Mouse (Mus musculus) embryonic facial prominence, embryonic 12.5 days (tissue): Measurements from ENCODE around the gene Dcp1a. TPM values are rescaled to one million over a fixed set of nuclear protein-coding genes. Genes with fewer than 3 reads are reported as not detected.
"Not testable (repeated sequence)": the region's sequence is repeated elsewhere in the genome, so short reads cannot be mapped to it uniquely, and the experiment has no call there.

Experiments
- ATAC-seq: fragments of 200-750 bp; cut with Nextera tagmentation; 2 replicates; pipeline ENCODE4 v1.8.0; 2017; ENCODE audit not compliant: insufficient number of reproducible peaks, insufficient read depth, low FRiP score, low TSS enrichment
- H3K27ac ChIP-seq: fragments of 300-500 bp; sonication (generic); 2 replicates; pipeline ENCODE4 v1.5.1; 2016; ENCODE audit warnings: mild to moderate bottlenecking
- H3K27me3 ChIP-seq: fragments of 300-500 bp; sonication (generic); 2 replicates; pipeline ENCODE4 v1.6.1; 2016; ENCODE audit warnings: mild to moderate bottlenecking, moderate library complexity
- H3K36me3 ChIP-seq: fragments of 300-500 bp; sonication (generic); 2 replicates; pipeline ENCODE4 v1.6.1; 2016; ENCODE audit warnings: mild to moderate bottlenecking
- H3K4me1 ChIP-seq: fragments of 300-500 bp; sonication (generic); 2 replicates; pipeline ENCODE4 v1.6.1; 2016
- H3K4me2 ChIP-seq: fragments of 300-500 bp; sonication (generic); replicated peaks from 2 replicates; pipeline ENCODE4 v1.6.1; 2016; ENCODE audit warnings: mild to moderate bottlenecking, moderate library complexity
- H3K4me3 ChIP-seq: fragments of 300-500 bp; sonication (generic); 2 replicates; pipeline ENCODE4 v1.5.1; 2016; ENCODE audit warnings: mild to moderate bottlenecking
- H3K9ac ChIP-seq: fragments of 300-500 bp; sonication (generic); 2 replicates; pipeline ENCODE4 v1.6.1; 2016; ENCODE audit warnings: mild to moderate bottlenecking, moderate library complexity
- H3K9me3 ChIP-seq: fragments of 300-500 bp; sonication (generic); 2 replicates; pipeline ENCODE4 v1.6.1; 2016; ENCODE audit warnings: mild to moderate bottlenecking, moderate library complexity
- whole genome bisulfite sequencing: fragments of 180-500 bp; shearing (Covaris S2); methylation state at CpG from one replicate; pipeline ENCODE4 v1.1.7; 2016; 5-methylcytosine and 5-hydroxymethylcytosine counted together
- polyA plus RNA-seq: library from polyadenylated mRNA; unstranded; fragments of >200 nt; fragmentation: Nextera tagmentation; extraction: Ambion mirVana; gene quantifications from 2 replicates; pipeline ENCODE4 v1.2.1, GENCODE M21; 2016

The Dcp1a gene
- polyA plus RNA-seq, 1 experiment from 2014 or later, result 35.2 TPM

DNA sequence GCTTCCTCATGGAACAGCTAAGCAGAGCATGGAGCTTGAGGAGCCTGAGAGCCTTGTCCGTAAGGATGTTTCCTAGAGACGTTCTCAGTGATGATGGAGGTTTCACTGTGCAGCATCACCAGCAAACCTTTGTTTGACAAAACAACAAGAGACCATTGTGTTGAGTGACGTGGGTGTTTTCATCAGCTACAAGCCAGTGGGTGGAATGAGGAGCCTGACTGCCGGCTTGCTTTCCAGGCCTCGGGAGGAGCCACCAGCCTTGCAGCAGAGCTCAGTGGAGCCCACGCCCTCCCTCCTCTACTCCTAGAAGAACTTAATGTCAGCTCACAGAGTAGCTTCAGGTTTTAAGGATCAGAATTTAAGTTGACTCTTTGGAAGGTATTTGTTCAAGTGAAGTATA lies 44.0 kb downstream of the Dcp1a start:
- ATAC-seq, result no peak
- Histone ChIP-seq H3K27me3 (no peaks in the 10 kb centered on the region), H3K4me2 (no peak overlapping the region)

DNA sequence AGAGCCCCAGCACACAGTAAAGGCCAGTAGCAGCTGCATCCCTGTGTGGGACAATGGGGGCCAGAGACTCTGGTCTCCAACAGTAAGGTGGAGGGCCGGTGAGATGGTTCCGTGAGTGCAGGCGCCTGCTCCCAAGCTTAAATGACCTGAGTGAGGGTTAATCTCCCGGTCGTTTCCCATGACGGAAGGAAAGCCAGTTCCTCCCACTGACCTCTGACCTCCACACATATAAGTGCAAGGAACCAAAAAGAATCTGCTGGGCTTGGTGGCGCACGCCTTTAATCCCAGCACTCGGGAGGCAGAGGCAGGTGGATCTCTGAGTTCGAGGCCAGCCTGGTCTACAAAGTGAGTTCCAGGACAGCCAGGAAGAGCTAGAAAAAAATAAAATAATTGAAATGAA lies 49.1 kb downstream of the Dcp1a start:
- H3K27ac ChIP-seq, result no peak overlapping the region
- H3K4me3 ChIP-seq, result no peak overlapping the region
- no peak overlapping the region for H3K4me2 ChIP-seq
- no peak for ATAC-seq
- 88% methylated on average over 10 of the region's 10 CpGs for WGBS
- H3K9ac ChIP-seq, result no peak overlapping the region
- peaks cover 47% of the 10 kb centered on the region for H3K36me3 ChIP-seq
- H3K27me3 ChIP-seq, result no peaks in the 10 kb centered on the region
- no peaks in the 10 kb centered on the region for H3K4me1 ChIP-seq
- H3K9me3 ChIP-seq, result no peaks in the 10 kb centered on the region

More for the DNA sequence above, 44.0 kb downstream of the Dcp1a start:
- 65% methylated on average over 6 of the region's 6 CpGs for WGBS
- Histone ChIP-seq H3K4me3 (no peak overlapping the region), H3K27ac (no peak overlapping the region), H3K4me1 (no peaks in the 10 kb centered on the region), H3K9me3 (no peaks in the 10 kb centered on the region), H3K9ac (no peak overlapping the region), H3K36me3 (peaks cover 90% of the 10 kb centered on the region)

DNA sequence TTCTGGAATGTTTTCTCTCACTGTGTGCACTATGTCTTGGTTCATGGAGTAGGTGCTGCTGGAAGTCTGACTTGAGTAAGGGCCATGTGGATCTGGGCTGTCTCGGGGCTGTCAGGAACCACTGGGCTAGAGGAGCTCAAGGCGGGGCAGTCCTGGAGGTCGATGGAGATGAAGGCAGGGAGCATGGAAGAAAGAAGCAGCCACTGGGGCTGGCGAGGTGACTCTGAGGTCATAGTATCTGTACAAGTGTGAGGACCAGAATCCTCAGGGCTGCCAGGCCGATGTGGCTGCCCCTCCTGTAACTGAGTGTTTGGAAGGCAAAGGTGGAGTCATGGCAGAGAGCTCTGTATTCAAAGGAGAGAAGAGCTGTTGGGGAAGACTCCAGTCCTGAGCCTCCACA lies 49.6 kb downstream of the Dcp1a start:
- H3K27ac ChIP-seq, result no peak overlapping the region
- H3K9me3 ChIP-seq, result no peaks in the 10 kb centered on the region
- H3K27me3 ChIP-seq, result no peaks in the 10 kb centered on the region
- H3K4me3 ChIP-seq, result no peak overlapping the region
- no peak for ATAC-seq
- H3K4me1 ChIP-seq, result no peaks in the 10 kb centered on the region
- WGBS, result 84% methylated on average over 5 of the region's 5 CpGs
- H3K36me3 ChIP-seq, result peaks cover 42% of the 10 kb centered on the region
- H3K4me2 ChIP-seq, result no peak overlapping the region
- H3K9ac ChIP-seq, result no peak overlapping the region

DNA sequence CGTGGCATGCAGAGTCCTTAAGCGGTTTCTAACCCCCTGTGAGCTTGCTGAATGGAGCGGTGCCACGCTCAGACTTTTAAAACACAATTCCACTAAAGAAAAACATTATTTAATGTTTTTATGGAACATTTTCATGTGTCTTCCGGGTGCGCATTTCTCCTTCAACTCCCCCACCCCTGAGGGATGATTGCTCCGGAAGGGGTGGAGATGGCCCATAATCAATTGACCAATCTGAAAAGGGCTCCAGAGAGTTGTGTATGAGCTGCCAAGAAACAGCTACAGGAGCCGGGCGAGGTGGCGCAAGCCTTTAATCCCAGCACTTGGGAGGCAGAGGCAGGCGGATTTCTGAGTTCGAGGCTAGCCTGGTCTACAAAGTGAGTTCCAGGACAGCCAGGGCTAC lies 50.1 kb downstream of the Dcp1a start:
- Histone ChIP-seq H3K36me3 (peaks cover 38% of the 10 kb centered on the region), H3K4me1 (no peaks in the 10 kb centered on the region), H3K27me3 (no peaks in the 10 kb centered on the region), H3K4me2 (no peak overlapping the region), H3K4me3 (no peak overlapping the region), H3K9ac (no peak overlapping the region), H3K27ac (no peak overlapping the region), H3K9me3 (no peaks in the 10 kb centered on the region)
- WGBS, result 92% methylated on average over 12 of the region's 12 CpGs
- ATAC-seq, result no peak

DNA sequence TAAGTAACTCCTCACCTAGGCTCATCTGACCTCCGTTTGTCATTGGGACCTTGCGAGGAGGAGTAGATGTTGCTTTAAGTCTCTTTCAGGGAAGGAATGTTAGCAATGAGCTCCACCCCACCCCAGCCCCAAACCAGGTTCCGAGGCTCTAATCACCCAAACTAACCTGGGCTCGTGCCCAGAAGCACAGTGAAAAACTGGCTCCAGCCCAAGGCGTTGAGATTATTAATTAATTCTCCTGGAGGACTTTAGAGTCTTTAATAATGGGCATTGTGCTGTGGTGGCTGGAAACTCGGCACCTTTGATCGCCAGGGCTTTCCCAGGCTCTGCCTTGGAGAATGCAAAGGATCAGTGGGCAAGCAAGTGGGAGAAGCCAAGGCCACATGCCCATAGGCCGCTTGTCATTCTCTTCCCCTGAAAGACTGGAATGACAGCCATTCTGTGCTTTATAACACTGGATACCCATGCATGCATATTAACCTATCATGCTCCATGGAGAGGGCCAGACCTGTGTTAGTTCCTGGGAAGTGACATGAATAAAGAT lies 51.5 kb downstream of the Dcp1a start:
- no peaks in the 10 kb centered on the region for H3K9me3 ChIP-seq
- ATAC-seq, result no peak
- no peaks in the 10 kb centered on the region for H3K4me1 ChIP-seq
- no peak overlapping the region for H3K9ac ChIP-seq
- no peak overlapping the region for H3K4me2 ChIP-seq
- no peak overlapping the region for H3K27ac ChIP-seq
- peaks cover 25% of the 10 kb centered on the region for H3K36me3 ChIP-seq
- H3K4me3 ChIP-seq, result no peak overlapping the region
- no peaks in the 10 kb centered on the region for H3K27me3 ChIP-seq
- WGBS, result 83% methylated on average over 8 of the region's 8 CpGs

DNA sequence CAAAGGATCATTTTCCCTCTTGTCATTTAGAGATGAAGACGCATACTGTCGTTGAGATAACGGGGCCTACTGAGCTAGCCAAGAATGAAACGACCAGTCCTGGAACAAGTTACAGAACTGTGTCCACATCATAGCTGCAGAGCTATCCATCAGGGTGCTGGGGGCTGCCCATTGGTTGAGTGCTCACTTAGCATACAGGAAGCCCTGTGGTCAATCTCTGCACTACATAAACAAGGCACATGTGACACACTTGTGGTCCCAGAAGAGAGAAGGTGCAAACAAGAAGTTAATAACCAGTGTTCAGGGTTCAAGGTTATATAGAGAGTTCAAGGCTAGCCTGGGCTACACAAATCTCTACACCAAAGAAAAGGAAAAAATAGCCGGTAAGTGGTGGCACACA lies 52.1 kb downstream of the Dcp1a start:
- Histone ChIP-seq H3K9me3 (no peaks in the 10 kb centered on the region), H3K9ac (no peak overlapping the region)
- ATAC-seq, result no peak

DNA sequence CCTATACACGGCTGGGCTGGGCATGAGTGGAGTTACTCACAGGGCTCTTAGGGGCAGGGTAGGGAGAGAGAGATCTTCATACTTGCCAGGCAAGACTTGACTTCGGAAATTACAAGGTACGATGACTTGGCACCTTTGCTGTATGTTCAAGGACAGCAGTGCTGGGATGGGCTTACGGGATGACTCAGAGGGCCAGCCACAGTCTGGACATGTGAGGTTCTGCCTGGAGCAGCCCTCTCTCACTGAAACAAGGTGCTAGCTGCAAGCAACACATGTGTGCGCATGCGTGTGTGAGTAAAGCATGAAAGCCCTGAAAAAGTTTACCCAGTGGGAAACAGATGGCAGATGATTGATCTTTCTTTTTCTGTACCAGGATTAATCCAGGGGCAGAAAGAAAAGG lies 52.6 kb downstream of the Dcp1a start:
- WGBS, result 93% methylated on average over 6 of the region's 6 CpGs
- no peak overlapping the region for H3K27ac ChIP-seq
- no peak overlapping the region for H3K4me2 ChIP-seq
- no peak overlapping the region for H3K9ac ChIP-seq
- H3K4me3 ChIP-seq, result no peak overlapping the region
- no peaks in the 10 kb centered on the region for H3K9me3 ChIP-seq
- H3K4me1 ChIP-seq, result no peaks in the 10 kb centered on the region
- peaks cover 16% of the 10 kb centered on the region for H3K36me3 ChIP-seq
- H3K27me3 ChIP-seq, result no peaks in the 10 kb centered on the region
- ATAC-seq, result no peak

More for the DNA sequence above, 52.1 kb downstream of the Dcp1a start:
- 86% methylated on average over 5 of the region's 5 CpGs for WGBS
- H3K27ac ChIP-seq, result no peak overlapping the region
- no peaks in the 10 kb centered on the region for H3K4me1 ChIP-seq
- no peak overlapping the region for H3K4me3 ChIP-seq
- H3K36me3 ChIP-seq, result peaks cover 19% of the 10 kb centered on the region
- no peaks in the 10 kb centered on the region for H3K27me3 ChIP-seq
- H3K4me2 ChIP-seq, result no peak overlapping the region

DNA sequence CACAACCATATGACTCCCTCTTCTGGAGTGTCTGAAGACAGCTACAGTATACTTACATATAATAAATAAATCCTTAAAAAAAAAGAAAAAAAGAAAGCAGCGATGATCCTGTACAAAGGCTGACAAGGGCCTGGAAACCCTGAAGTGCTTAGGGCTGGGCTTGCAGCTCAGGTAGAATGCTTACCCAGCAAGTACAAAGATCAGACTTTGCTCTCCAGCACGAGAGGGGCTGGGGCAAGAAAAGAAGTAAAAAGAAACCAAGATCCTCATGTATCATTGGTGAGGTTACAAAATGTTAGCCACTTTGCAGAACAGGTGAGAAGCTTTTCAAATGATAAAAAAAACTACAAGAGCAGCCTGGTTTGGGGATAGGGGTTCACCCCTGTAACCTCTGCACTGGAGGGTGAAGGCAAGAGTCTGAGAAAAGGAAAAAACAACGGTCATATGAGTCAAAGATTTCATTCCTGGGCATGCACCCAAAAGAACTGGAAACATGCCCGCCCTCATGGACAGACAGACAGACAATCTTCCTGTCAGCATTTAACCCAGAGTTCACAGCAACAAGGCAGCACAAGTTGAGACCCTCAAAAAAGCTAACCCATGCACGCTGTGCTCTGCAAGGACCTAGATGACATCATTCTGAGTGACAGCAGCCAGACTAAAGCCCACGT lies 54.6 kb downstream of the Dcp1a start:
- 80% methylated on average over 6 of the region's 6 CpGs for WGBS
- H3K9me3 ChIP-seq, result no peaks in the 10 kb centered on the region
- H3K36me3 ChIP-seq, result peaks cover 3% of the 10 kb centered on the region; the same call in 1 of the 2 replicates

DNA sequence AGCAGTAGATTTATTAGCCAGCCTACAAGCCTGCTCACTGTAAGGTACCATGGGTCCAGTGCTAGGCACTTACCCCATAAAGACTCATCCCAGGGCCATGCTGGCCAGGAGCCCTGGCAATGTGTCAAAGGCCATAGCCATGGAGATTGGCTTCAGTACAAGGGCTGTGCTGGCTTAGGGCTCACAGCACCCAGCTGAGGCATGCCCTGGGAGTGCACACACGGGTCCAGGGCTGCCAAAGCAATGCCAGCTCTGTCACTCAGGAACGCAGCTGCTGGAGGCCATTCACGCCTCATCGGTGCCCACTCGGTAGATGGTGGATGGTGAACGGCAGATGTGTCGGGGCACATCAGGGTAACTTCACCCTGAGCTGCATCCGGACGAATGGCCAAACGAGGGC lies 62.2 kb downstream of the Dcp1a start:
- Histone ChIP-seq H3K9me3 (no peaks in the 10 kb centered on the region), H3K4me3 (no peak overlapping the region), H3K4me1 (no peaks in the 10 kb centered on the region), H3K4me2 (no peak overlapping the region), H3K9ac (no peak overlapping the region), H3K27me3 (no peaks in the 10 kb centered on the region), H3K36me3 (no peaks in the 10 kb centered on the region), H3K27ac (no peak overlapping the region)
- 0 out of 2 replicates have a peak, but pooled peaks have one; percentile 62 for ATAC-seq
- WGBS, result 64% methylated on average over 10 of the region's 10 CpGs

More for the DNA sequence above, 54.6 kb downstream of the Dcp1a start:
- no peak overlapping the region for H3K4me2 ChIP-seq
- H3K27me3 ChIP-seq, result no peaks in the 10 kb centered on the region
- H3K27ac ChIP-seq, result no peak overlapping the region
- no peak for ATAC-seq
- H3K4me1 ChIP-seq, result no peaks in the 10 kb centered on the region
- H3K4me3 ChIP-seq, result no peak overlapping the region
- no peak overlapping the region for H3K9ac ChIP-seq

DNA sequence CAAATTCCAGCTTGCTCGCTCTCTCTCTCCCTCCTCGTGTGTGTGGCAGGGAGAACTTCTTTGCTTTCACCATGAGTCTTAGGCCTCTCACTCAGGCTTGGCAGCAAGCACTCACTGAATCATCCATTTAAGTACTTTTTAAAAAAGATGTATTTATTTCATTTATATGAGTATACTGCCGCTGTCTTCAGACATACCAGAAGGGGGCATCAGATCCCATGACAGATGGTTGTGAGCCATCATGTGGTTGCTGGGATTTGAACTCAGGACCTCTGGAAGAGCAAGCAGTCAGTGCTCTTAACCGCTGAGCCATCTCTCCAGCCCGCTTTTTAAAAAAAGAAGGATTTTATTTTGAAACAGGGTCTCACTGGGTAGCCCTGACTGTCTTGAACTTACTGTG lies 64.0 kb downstream of the Dcp1a start:
- not testable (repeated sequence) for ATAC-seq, H3K36me3 ChIP-seq, H3K9me3 ChIP-seq, H3K4me1 ChIP-seq, H3K27ac ChIP-seq, H3K4me2 ChIP-seq, H3K9ac ChIP-seq, H3K4me3 ChIP-seq, H3K27me3 ChIP-seq
- WGBS, result 74% methylated on average over 5 of the region's 5 CpGs

DNA sequence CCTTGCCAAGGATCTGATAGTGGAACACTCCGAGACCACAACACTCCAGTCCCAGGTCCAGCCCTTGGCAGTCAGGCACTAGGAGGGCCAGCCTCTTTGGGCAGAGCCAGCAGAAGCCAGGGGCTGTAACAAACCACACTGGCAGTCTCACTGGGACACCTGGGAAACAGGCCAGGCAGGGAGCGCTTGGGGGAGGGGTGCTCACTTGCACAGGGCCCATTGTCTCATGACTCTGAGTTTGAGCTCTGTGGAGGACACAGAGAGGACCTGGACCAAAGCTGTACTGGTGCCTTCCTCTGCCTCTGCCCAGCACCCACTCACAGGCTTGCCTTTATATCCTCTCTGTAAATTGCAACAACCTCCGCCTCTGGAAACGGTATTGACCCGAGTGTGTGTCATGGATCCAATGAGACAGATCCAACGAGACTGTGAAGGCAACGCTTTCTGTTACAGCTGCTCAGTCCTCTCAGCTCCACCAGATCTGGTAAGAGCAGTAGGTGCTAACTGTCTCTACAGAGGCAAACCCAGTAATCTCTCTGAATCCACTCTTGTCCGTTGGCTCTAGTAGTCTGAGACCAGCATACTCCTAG lies 68.9 kb downstream of the Dcp1a start, which contains the start of gene Tkt:
Gene Tkt, plus strand, starts transcription at position 229 of the 590 bp plus-strand sequence.
- Histone ChIP-seq H3K36me3 (no peaks in the 10 kb centered on the region), H3K9ac (peak within 1 kb of the TSS; percentile 90), H3K27ac (peak within 1 kb of the TSS; percentile 92), H3K4me1 (peaks cover 29% of the 10 kb centered on the region), H3K4me2 (peak within 1 kb of the TSS; percentile 89), H3K9me3 (no peaks in the 10 kb centered on the region), H3K27me3 (no peaks in the 10 kb centered on the region), H3K4me3 (peak within 1 kb of the TSS; percentile 68)
- 21% methylated on average over 8 of the region's 8 CpGs for WGBS
- ATAC-seq, result peak; percentile 25; the same call in 1 of the 2 replicates
